Mouse (Mus musculus): Measurements from ENCODE around the gene Rnase9.
"Not testable (repeated sequence)": the region's sequence is repeated elsewhere in the genome, so short reads cannot be mapped to it uniquely, and the experiment has no call there.

Gene Rnase9

GRCm38 (mm10) chr14:51047846-51048245 lies 6.2 kb upstream of the Rnase9 start:
- no peak for DNase-seq

GRCm38 (mm10) chr14:51036214-51036613 lies 5.5 kb downstream of the Rnase9 start:
- no peak for DNase-seq

GRCm38 (mm10) chr14:51035206-51035605 lies 6.5 kb downstream of the Rnase9 start:
- DNase-seq = no peak

- no peak for DNase-seq
Observed at GRCm38 (mm10) chr14:51027387-51028155, 14.1 kb downstream of the Rnase9 start.

- peak; percentile 47 for DNase-seq
Observed at GRCm38 (mm10) chr14:51026391-51027133, 15.1 kb downstream of the Rnase9 start.

GRCm38 (mm10) chr14:51024820-51025219 lies 16.8 kb downstream of the Rnase9 start:
- DNase-seq = no peak

- DNase-seq = no peak
Observed at GRCm38 (mm10) chr14:51023457-51023856, 18.2 kb downstream of the Rnase9 start.

GRCm38 (mm10) chr14:51017256-51017655 lies 24.4 kb downstream of the Rnase9 start:
- no peak for DNase-seq

GRCm38 (mm10) chr14:51015780-51016179 lies 25.9 kb downstream of the Rnase9 start:
- DNase-seq = no peak

- DNase-seq = not testable (repeated sequence)
Observed at GRCm38 (mm10) chr14:51014724-51015123, 26.9 kb downstream of the Rnase9 start.

GRCm38 (mm10) chr14:51009572-51009971 lies 32.1 kb downstream of the Rnase9 start:
- no peak for DNase-seq

GRCm38 (mm10) chr14:51008781-51009180 lies 32.9 kb downstream of the Rnase9 start:
- no peak for DNase-seq

GRCm38 (mm10) chr14:51007914-51008713 lies 33.6 kb downstream of the Rnase9 start:
- peak; percentile 57 for DNase-seq

- no peak for DNase-seq
Observed at GRCm38 (mm10) chr14:51007152-51007801, 34.4 kb downstream of the Rnase9 start, which contains the start of gene Rnase10. Gene Rnase10 (plus strand): TSS chr14:51007751.

- no peak for DNase-seq
Observed at GRCm38 (mm10) chr14:50997999-50998666, 43.5 kb downstream of the Rnase9 start.

GRCm38 (mm10) chr14:50997088-50997487 lies 44.6 kb downstream of the Rnase9 start:
- no peak for DNase-seq

- no peak for DNase-seq
Observed at GRCm38 (mm10) chr14:50991037-50991436, 50.6 kb downstream of the Rnase9 start.
